Mouse (Mus musculus) frontal cortex, adult (tissue): ENCODE results near the gene Actr1b.

Experiments used
- ATAC-seq: cut with Nextera tagmentation; 2 replicates; pipeline ENCODE4 v1.9.2; 2017; ENCODE audit warnings: mild to moderate bottlenecking, moderate library complexity, mixed read lengths; ENCODE audit not compliant: low TSS enrichment

The Actr1b gene

DNA sequence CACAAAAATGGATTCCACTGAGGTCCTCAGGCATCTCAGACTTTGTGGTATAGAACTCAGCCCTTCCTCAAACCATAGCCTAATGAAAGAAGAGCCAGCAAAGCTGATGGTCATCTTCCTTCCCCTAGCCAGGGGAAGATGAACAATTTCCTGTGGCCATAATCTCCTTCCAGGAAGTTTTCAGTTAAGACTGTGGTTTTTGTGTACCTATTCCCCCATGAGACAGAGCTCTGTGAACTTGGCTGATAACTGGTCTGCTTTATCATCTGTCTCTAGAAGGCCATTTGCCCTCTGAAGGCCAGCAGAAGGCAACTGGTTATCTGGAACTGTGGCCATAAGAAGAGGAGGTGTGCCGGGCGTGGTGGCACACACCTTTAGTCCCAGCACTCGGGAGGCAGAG lies 58.0 kb downstream of the Actr1b start:
- ATAC-seq, result no peak

DNA sequence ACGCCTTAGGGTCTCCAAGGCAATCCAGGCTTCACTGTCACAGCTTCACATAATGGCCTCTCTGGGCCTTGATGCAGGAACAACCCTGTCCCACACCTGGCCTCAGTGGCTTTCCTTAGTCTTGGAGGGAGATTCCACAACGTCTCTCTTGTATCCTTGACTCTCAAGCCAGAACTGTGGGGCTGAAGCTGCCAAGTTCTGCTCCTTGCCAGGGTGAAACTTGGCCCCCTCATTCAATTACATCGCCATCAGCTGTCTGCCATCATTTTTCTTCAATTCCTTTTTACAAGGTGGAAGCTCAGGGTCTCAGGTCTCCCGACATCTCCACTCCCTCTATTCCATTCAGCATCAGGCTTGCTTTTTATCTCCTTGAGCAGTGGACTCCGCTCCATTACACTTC lies 59.2 kb downstream of the Actr1b start:
- ATAC-seq, result no peak
